Mouse (Mus musculus) bone marrow macrophage, adult 2 months (primary cell): ENCODE results near the gene Chchd10.

Source experiments
- CTCF ChIP-seq: IDR thresholded peaks from 2 replicates; pipeline ENCODE4 v1.5.1; 2012; ENCODE audit warnings: low read depth, mild to moderate bottlenecking, low read length, moderate library complexity
- POLR2A ChIP-seq: IDR thresholded peaks from 2 replicates; pipeline ENCODE4 v1.6.1; 2012; ENCODE audit warnings: mild to moderate bottlenecking, low read depth, low read length, borderline replicate concordance

DNA sequence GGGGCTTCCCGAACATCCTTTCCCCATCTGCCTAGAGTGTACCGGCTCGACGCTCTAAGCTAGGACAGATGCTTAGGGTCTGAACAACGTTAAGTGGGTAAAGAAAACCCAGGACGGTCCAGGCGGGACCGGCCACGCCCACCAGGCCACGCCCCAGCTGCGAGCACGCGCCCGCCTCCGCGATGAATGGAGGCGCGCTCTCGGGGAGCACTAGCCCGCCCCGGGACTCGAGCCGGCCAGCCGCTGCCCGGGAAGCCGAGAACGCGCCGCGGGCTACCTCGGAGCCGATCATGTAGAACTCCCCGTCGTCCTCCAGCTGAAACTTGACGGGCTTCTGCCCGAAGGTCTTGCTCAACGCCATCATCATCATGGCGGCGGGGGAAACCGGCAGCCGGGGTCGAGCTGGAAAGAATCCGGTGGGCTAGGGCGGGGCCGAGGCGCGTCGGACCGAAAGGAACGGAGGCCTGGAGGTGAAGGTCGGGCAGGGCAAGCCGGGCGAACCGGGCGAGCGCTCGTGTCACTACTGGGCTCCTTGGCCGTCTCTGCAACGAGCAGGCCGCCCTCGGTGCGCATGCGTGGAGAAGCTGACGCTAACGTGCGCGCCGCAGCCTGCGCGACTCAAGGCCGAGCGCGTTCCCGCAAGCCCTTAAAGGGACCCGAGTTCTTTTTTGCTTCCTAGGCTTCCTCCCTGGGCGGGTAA lies 11.8 kb upstream of the Chchd10 start, which contains the start of gene Smarcb1:
- TF ChIP-seq CTCF, result no peak
- TF ChIP-seq POLR2A, result no peak
